Mouse (Mus musculus) bone marrow, adult 2 months (tissue): Measurements from ENCODE around the gene Ube2s.

Source experiments
- CTCF ChIP-seq: fragments of 200-500 bp; IDR thresholded peaks from 2 replicates; pipeline ENCODE4 v1.5.1; 2011; ENCODE audit warnings: low read length, control low read depth; ENCODE audit not compliant: control insufficient read depth, insufficient read depth
- POLR2A ChIP-seq: fragments of 200-500 bp; IDR thresholded peaks from 2 replicates; pipeline ENCODE4 v1.6.1; 2011; ENCODE audit warnings: low read depth, mild to moderate bottlenecking, control low read depth, low read length, borderline replicate concordance; ENCODE audit not compliant: control insufficient read depth

- TF ChIP-seq POLR2A (no peak), CTCF (no peak)
Measured at GRCm38 (mm10) chr7:4748321-4748720, 64.1 kb downstream of the Ube2s start.
